Mouse (Mus musculus): Measurements from ENCODE around the gene Cbwd1.
A peak's percentile ranks its signal among the peaks of the same experiment; 100 is the strongest.

Cbwd1 gene

GRCm38 (mm10) chr19:24961172-24961962 is at the start of gene Cbwd1:
Gene Cbwd1 (minus strand): TSS chr19:24961610.
- peak; percentile 97 to 98 for DNase-seq (ENCODE audit: low spot score in 2 of 2)

GRCm38 (mm10) chr19:25008509-25008908 is 47.1 kb upstream of the Cbwd1 start:
- DNase-seq (ENCODE audit: low spot score in 2 of 2) = no peak

GRCm38 (mm10) chr19:25006686-25007085 is 45.3 kb upstream of the Cbwd1 start:
- DNase-seq (ENCODE audit: low spot score in 2 of 2) = no peak

GRCm38 (mm10) chr19:25003810-25004209 is 42.4 kb upstream of the Cbwd1 start:
- DNase-seq (ENCODE audit: low spot score in 2 of 2) = peak; percentile 31 to 37

GRCm38 (mm10) chr19:25002828-25003227 is 41.4 kb upstream of the Cbwd1 start:
- no peak for DNase-seq (ENCODE audit: low spot score in 2 of 2)

- no peak for DNase-seq (ENCODE audit: low spot score in 2 of 2)
Observed at GRCm38 (mm10) chr19:25002032-25002431, 40.6 kb upstream of the Cbwd1 start.

- no peak for DNase-seq (ENCODE audit: low spot score in 2 of 2)
Observed at GRCm38 (mm10) chr19:25000153-25000552, 38.7 kb upstream of the Cbwd1 start.

- peak; percentile 61 to 73 for DNase-seq (ENCODE audit: low spot score in 2 of 2)
Observed at GRCm38 (mm10) chr19:24999201-24999886, 37.9 kb upstream of the Cbwd1 start, which contains the start of gene Dock8. Gene Dock8 (plus strand): TSS chr19:24999534.

- no peak for DNase-seq (ENCODE audit: low spot score in 2 of 2)
Observed at GRCm38 (mm10) chr19:24998561-24998960, 37.2 kb upstream of the Cbwd1 start.

GRCm38 (mm10) chr19:24996815-24997704 is 35.6 kb upstream of the Cbwd1 start:
- DNase-seq (ENCODE audit: low spot score in 2 of 2) = no peak

- no peak for DNase-seq (ENCODE audit: low spot score in 2 of 2)
Observed at GRCm38 (mm10) chr19:24994900-24995299, 33.5 kb upstream of the Cbwd1 start.

- DNase-seq (ENCODE audit: low spot score in 2 of 2) = no peak
Observed at GRCm38 (mm10) chr19:24993526-24993925, 32.1 kb upstream of the Cbwd1 start.

- peak; percentile 62 to 70 for DNase-seq (ENCODE audit: low spot score in 2 of 2)
Observed at GRCm38 (mm10) chr19:24990138-24990822, 28.9 kb upstream of the Cbwd1 start.

GRCm38 (mm10) chr19:24988831-24989230 is 27.4 kb upstream of the Cbwd1 start:
- DNase-seq (ENCODE audit: low spot score in 2 of 2) = no peak

- no peak for DNase-seq (ENCODE audit: low spot score in 2 of 2)
Observed at GRCm38 (mm10) chr19:24987355-24987754, 25.9 kb upstream of the Cbwd1 start.

GRCm38 (mm10) chr19:24985045-24985444 is 23.6 kb upstream of the Cbwd1 start:
- no peak for DNase-seq (ENCODE audit: low spot score in 2 of 2)

- DNase-seq (ENCODE audit: low spot score in 2 of 2) = no peak
Observed at GRCm38 (mm10) chr19:24983857-24984498, 22.6 kb upstream of the Cbwd1 start.

- no peak for DNase-seq (ENCODE audit: low spot score in 2 of 2)
Observed at GRCm38 (mm10) chr19:24983050-24983449, 21.6 kb upstream of the Cbwd1 start.

GRCm38 (mm10) chr19:24981294-24981693 is 19.9 kb upstream of the Cbwd1 start:
- no peak for DNase-seq (ENCODE audit: low spot score in 2 of 2)

- DNase-seq (ENCODE audit: low spot score in 2 of 2) = no peak
Observed at GRCm38 (mm10) chr19:24978852-24979842, 17.7 kb upstream of the Cbwd1 start.
